ENCODE assay signal across 19 mouse cellular contexts in genomic region chr4:137809999-137810398, GRCm38 (mm10). TPM values are rescaled to one million over a fixed set of nuclear protein-coding genes. Genes with fewer than 3 reads are reported as not detected.
"Had no signal": no experiment of that assay in that cellular context is flagged by ENCODE, and none has a peak within 500 bp of the region (broad histone marks: within the 10 kb centered on the region; RNA-seq: fewer than 3 reads in every experiment).

No protein-coding gene starts in this region.

- H3K9ac ChIP-seq: liver, postnatal 0 days; lung, embryonic 15.5 days; midbrain, embryonic 13.5 days; midbrain, embryonic 15.5 days; neural tube, embryonic 12.5 days; stomach, embryonic 15.5 days had no signal

- H3K4me3 ChIP-seq: lung, embryonic 15.5 days; megakaryocyte, embryonic 14.5 days; midbrain, embryonic 13.5 days; midbrain, embryonic 15.5 days; neural tube, embryonic 12.5 days; stomach, embryonic 15.5 days had no signal

- H3K36me3 ChIP-seq: lung, embryonic 15.5 days; midbrain, embryonic 13.5 days; midbrain, embryonic 15.5 days; neural tube, embryonic 12.5 days; stomach, embryonic 15.5 days had no signal

- ATAC-seq: liver, postnatal 0 days; lung, postnatal 0 days; midbrain, embryonic 13.5 days; midbrain, embryonic 15.5 days had no signal

- H3K27ac ChIP-seq: lung, embryonic 15.5 days; macrophage; midbrain, embryonic 13.5 days; midbrain, embryonic 15.5 days; neural tube, embryonic 12.5 days; stomach, embryonic 15.5 days had no signal

- H3K4me1 ChIP-seq: lung, embryonic 15.5 days; midbrain, embryonic 13.5 days; stomach, embryonic 15.5 days had no signal

- DNase-seq: liver, postnatal 0 days; lung, adult 2 months; lung, postnatal 14 days; lung, postnatal 36 days; right cerebral cortex, postnatal 14 days; thymus, adult 2 months; thymus, postnatal 25 days; thymus, postnatal 4 days had no signal

- H3K4me2 ChIP-seq: lung, embryonic 15.5 days; midbrain, embryonic 11.5 days; midbrain, embryonic 13.5 days; midbrain, embryonic 15.5 days; neural tube, embryonic 12.5 days; stomach, embryonic 15.5 days had no signal

- H3K9me3 ChIP-seq: lung, embryonic 15.5 days; midbrain, embryonic 15.5 days; neural tube, embryonic 12.5 days; stomach, embryonic 15.5 days had no signal

- H3K27me3 ChIP-seq: midbrain, embryonic 13.5 days; midbrain, embryonic 15.5 days; neural tube, embryonic 12.5 days; stomach, embryonic 15.5 days had no signal

RNA-seq across cellular contexts. Expression of gene Alpl, which starts 13.8 kb away (rescaled TPM):
- total RNA-seq: megakaryocyte progenitor cell, adult 5-6 weeks; monocyte, adult 5-6 weeks had no signal
- polyA plus RNA-seq: macrophage had no signal
